Mouse (Mus musculus) left cerebral cortex, adult 18-20 months (tissue): ENCODE data around the gene Mcm3ap. TPM values are rescaled to one million over a fixed set of nuclear protein-coding genes. Genes with fewer than 3 reads are reported as not detected.

Experiments used
- DNase-seq, 2 experiments: peaks; one replicate each; pipeline ENCODE4 v3.0.0; 2021 to 2022; ENCODE audit warnings: low spot score in 2 of 2, mixed read lengths in 1 of 2
- total RNA-seq, 2 experiments: library from RNA; stranded (reverse); gene quantifications; 2 replicates each; pipeline ENCODE4 v1.2.3; 2021

The Mcm3ap gene
- total RNA-seq, 2 experiments from 2014 or later, result 51.7 to 53.7 TPM

DNA sequence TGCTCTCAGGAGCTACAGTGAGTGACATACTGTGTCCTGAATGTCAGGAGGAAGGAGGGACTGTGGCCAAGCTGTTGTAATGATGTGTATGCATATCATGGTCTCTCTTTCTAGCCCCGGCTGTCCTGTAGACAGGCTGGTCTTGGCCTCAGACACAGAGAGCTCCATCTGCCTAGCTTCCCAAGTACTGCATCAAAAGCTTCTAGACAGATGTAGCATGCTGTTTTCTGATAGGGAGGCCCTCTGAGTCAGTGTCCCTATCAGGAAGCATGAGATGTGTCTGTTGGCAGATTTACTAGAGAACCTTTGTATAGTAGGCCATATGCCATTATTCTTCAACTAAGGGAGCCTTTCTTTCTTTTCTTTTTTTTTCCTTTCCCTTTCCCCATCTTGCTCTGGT lies 24.8 kb downstream of the Mcm3ap start:
- DNase-seq, result no peak

DNA sequence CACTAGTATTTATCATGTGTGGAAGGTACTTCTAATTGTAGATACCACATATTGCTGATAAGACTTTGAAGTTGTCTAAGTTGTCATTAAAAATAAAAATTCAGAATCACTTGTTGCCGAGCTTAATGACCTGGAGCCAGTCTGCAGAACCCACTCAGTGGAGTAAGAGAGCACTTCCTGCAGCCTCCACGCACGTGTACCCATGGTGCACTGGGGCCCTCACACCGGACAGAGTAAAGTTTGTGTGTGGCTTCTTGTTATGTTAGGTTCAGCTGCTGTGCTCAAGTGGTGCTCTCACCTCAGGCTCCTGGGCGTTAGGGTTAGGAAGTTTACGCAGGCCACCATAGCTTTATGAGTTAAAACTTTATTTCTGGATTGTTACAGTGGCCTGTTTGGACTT lies 26.8 kb downstream of the Mcm3ap start:
- DNase-seq, result no peak

DNA sequence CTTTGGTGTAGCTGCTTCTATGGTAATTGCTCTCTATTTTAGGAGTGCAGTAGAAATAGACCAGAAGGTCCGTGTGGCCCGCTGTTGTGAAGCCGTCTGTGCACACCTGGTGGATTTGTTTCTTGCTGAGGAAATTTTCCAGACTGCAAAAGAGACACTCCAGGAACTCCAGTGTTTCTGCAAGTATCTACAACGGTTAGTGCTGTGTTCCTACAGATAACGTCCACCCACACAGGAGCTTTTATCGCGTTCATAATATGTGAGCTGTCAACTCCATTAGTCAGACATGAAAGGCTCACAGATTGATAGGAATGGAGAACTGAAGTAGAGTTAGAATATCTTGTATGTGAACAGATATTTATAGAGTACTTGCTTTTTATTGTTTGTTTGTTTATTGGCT lies 27.6 kb downstream of the Mcm3ap start:
- DNase-seq, result peak in 1 of 2 experiments; percentile 9

DNA sequence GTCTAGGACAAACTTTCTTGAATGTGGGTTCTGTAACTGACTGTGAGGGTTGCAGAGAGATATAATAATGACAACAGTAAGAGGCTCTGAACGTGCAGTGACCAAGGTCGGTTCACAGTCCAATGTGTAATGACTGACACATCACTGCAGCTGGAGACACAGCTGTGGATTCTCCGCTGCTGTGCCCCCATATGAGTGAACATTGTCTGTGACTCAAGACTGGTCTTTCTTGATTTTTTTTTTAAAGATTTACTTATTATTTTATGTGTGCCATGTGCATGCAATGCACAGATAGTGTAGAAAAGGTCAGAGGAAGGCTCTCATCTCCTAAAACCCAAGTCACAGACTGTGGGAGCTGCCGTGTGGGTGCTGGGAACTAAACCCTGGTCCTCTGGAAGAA lies 28.8 kb downstream of the Mcm3ap start:
- no peak for DNase-seq

DNA sequence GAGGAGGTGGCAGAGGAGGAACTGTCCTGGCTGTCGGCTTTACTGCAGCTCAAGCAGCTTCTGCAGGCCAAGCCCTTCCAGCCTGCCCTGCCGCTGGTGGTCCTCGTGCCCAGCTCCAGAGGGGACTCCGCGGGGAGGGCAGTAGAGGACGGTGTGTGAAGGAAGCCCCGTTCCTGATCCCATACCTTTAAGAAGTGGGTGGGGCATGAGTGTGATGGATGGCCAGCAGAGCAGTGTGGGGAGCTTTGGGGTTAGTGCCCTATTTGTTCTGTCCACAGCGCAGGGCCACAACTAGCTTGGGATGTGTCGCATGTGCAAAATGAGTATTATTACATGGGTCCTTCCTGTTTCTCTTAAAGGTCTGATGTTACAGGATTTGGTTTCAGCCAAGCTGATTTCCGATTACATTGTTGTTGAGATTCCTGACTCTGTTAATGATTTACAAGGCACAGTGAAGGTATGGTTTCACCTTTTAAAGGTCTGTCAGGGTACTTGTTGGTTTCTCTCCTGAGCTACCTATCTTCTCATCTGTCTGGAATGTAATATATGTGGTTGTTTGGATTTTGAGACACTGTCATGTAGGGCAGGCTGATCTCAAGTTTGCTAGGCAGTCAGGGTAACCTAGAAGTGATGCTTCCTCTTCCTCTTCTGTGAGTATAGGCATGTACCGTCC lies 35.7 kb downstream of the Mcm3ap start:
- no peak for DNase-seq

DNA sequence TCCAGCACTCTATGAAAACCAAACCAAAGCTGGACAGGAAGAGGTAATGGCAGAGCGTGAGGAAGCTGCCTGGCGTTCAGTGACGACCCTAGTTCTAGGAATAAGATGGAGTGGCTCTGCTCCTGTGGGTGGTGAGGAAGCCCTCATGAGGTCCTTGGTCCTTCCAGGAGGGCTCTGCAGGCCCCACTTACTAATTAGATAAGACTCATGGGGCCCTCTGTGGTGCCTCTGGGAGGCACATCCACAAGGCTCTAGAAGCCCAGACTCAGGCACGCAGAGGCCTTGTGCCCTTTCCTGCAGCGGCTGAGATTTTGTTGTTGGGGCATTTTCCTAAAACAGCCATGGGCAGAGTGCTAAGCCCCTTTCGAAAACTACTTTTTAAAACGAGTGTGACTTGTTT lies 37.1 kb downstream of the Mcm3ap start:
- no peak for DNase-seq

DNA sequence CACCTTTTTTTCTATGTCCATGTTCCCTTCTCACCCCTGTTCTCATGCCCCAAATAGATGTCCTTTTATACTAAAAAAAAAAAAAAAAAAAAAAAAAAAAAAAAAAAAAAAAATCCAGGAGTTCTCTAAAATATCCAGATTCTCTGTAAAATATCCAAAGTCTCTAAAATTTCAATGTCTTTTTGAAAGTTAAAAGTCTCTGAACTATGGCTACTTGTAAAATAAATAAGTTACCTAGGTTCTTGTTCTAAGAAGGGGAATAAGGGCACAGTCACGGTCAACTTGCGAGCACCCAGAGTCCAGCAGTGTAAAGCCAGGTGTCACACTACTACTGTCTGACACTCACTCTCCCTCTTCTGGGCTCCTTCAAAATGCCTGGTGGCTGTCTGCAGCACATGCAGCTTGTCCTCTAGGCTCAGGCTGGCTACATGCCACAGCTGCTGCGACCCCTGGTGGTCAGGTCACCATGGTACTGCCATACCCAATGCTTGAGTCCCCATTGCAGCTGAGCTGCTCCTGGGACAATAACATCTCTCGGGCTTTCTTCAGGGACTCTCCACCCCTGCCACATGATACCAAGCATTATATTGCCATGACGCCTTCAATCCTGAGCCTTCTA lies 44.3 kb downstream of the Mcm3ap start:
- peak in 1 of 2 experiments; percentile 34 for DNase-seq

DNA sequence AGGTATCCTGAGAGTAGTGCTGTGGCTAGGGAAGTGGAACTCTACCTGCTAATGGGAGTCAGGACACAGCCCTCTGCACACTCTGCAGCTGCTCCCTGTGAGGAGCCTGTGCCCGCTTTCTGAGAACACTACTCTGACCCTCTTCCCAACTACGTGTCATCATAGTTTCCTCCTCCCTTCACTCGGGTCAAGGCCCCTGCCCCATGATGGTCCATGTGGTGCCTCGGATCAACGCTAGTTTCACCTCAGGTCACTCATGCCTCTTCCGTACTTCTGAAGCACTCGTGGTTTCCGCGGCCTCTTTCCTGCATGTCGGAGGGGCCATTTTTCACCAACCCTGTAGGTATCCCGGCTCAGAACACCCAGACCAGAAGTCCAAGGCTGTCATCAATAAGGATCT lies 62.2 kb downstream of the Mcm3ap start:
- no peak for DNase-seq

DNA sequence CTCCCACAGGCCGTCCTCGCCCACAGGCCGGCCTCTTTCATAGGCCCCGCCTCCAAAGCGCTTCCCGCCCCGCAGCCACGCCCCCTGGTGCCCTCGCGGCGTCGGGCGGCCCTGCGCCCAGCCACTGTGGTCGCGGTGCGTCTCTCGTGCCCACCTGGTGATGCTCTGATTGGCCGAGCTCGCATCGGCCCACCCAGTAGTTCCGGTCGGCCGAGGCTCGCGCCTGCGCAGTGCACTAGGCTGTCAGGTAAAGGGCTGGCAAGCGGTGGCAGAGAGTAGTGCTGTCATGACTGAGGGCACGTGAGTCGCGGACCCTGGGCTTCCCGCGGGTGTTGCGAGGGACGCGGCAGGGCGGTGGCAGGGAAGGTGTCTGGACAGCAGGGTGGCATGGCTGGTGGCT lies 62.6 kb downstream of the Mcm3ap start, which contains the start of gene Lss:
Gene Lss (plus strand): TSS at position 214 of the 400 bp plus-strand sequence.
- DNase-seq, result peak; percentile 97 to 98

DNA sequence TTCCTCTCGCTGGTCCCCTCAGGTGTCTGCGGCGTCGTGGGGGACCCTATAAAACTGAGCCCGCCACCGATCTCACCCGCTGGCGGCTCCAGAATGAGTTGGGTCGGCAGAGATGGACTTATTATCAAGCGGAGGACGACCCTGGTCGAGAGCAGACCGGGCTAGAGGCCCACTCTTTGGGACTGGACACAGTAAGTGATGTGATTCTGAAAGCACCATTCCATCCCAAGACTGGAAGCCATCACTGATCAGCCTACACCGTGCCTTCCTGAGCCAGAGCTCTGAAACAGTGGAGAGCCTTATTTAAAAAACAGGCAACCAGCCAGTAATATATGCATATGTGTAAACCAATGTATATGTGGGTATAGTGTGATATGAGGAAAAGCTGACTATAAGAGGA lies 63.1 kb downstream of the Mcm3ap start:
- no peak for DNase-seq

DNA sequence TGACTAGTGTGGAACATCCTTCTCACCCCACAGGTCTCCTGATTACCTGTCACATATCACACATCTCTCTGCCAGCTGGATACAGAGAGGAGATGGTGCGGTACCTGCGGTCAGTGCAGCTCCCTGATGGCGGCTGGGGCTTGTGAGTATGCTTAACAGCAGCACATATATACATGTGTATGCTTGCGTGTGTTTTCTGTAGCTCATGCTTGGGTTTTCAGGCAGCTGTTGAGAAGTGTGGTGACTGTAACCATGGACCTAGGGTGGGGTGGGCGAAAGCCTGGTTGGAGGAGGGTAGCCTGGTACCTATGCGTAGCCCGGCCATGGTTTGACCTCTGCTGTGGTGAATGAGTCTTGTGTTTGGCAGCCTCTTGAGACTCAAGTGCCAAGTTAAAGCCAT lies 66.8 kb downstream of the Mcm3ap start:
- no peak for DNase-seq

DNA sequence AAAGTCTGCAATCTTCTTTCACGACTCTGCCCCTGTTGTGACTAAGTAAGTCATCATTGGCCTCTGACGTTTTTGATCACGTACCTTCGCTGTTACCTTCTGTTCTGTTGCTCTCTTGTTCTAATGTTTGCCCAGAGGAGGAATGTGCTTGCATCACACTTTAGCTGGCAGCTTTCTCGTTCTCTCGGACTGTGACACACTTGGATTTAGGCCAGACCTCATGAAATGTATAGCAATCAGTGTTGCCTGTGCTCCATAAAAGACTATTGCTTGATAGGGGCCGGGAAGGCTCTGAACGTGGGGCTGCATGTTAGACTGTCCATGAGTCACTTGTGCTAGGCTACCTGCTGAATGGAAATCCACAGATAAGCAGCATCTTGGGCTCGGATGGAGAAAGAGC lies 68.9 kb downstream of the Mcm3ap start:
- DNase-seq, result no peak

DNA sequence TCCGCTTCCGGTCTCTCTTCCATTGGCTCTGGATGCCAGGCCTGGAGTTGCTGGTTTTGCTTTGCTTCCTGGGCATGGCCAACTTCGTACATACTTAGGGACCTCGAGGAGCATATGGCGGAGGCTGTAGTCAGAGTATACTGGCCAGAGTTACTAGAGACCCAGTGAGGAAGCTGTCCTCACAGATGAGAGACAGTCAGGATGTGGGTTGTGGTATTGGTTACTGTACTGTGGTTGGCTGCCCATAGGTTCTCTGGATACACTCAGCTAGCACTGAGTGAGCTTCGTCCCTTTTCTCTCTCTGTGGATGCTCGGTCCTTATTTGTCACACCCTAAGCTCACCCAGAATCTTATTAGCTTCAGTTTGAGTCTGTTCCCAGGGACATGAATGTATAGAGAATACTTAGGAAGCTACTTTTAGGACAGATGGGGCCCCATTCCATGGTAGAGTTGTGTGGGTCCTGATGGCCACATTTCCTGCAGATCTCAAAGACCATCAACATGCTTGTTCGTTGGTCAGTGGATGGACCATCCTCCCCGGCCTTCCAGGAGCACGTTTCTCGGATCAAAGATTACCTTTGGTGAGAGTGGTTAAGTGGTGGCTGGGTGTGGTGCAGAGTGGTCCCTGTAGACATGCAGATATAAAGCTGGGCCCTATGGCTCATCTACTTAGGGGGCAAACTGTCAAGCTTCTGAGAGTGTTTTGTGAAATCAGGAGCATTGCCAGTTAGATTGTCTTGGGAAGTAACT lies 72.8 kb downstream of the Mcm3ap start:
- no peak for DNase-seq

DNA sequence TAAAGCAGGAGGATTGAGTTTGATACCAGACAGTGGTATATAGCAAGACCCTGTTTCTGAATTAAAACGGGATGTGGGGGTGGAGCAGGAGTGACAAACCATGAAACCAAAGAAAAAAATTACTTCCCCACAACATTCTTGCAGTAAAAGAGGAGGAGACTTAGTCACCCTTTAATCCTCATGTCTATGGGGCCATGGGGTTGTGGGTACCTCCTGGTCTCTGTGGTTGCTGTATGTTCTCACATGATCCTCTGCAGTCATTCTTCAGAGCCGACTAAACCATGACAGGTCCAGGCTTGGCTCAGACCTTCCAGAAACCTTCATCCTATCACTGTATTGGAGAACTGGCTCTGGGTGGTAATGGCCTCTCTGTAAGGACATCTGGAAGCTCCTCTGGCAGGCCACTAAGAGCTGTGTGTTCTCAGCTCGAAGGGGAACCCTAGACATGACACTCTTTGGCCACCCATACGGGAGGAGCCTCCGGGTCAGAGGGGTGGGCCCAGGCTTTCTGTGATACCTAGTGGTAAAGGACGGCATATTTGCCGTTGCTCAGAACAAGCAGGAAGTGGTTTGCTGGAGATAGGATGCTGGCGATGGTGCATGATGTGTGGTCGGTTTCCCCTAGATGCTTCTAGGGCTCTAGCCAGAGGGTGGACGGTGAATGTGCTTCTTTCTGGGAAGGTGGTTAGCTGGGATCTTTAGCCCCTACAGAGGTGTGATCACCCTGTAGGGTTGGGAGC lies 74.1 kb downstream of the Mcm3ap start:
- no peak for DNase-seq

DNA sequence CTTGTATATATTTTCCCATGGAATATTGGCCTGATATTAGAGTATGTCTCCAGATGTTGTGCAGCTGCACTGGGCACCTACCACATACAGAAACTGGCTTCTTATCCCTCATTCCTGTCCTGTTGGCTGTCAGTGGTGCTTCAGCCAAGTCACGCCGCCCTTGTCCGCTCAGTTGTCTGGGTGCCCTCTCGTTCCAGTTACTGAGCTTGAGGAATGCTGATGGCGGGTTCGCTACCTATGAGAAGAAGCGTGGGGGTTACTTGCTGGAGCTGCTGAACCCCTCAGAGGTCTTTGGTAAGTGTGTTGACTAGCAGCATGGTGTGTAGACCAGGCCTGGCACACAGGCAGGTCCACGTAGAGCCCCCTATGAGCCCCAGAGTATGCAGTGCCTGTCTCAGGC lies 77.8 kb downstream of the Mcm3ap start:
- DNase-seq, result no peak

DNA sequence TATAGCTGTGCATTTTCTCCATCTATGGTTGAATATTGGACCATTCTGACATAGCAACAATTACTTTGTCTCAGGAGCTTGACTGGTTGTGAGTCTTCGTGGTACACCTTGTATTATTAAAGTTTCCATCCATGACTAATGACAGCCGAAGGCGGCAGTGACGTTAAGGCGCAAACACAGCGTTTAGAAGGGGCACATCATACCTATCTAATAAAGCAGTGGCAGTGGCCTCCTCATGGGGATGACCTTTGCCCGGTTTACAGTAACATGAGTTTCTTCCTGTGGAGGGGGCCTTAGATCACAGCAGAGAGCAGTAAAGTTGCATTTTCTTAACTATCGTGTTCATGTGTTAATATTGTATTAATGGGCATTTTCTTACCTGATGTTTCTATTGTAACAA lies 79.5 kb downstream of the Mcm3ap start:
- DNase-seq, result no peak

DNA sequence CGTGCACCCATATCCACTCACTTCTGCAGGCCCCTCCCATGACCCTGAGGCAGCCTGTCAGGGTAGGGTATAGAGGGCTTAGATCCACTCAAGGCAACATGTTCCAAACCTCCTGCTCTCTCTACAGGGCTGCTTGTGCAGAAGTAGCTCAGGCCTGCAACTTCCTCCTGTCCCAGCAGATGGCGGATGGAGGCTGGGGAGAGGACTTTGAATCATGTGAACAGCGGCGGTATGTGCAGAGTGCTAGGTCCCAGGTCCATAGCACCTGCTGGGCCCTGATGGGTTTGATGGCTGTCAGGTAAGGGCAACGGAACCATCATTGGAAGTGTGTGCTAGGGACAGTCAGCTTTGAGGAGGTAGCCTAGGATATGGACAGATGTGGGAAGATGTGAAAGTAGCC lies 81.7 kb downstream of the Mcm3ap start:
- no peak for DNase-seq

DNA sequence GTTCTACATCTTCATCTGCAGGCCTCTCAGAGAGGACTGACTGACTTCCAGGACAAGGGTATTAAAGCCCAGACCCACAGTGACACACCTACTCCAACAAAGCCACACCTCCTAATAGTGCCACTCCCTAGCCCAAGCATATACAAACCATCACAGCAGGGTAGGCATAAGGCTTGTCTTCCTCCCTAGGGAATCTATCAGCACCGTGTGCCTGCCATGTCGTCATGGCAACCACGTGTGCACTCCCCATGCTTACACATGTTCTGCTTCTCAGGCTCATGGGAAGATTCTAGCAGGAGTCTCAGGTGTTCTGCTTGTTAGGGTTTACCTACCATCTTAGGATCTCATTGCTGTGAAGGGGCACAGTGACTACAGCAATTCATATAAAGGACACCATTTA lies 82.8 kb downstream of the Mcm3ap start:
- DNase-seq, result no peak

DNA sequence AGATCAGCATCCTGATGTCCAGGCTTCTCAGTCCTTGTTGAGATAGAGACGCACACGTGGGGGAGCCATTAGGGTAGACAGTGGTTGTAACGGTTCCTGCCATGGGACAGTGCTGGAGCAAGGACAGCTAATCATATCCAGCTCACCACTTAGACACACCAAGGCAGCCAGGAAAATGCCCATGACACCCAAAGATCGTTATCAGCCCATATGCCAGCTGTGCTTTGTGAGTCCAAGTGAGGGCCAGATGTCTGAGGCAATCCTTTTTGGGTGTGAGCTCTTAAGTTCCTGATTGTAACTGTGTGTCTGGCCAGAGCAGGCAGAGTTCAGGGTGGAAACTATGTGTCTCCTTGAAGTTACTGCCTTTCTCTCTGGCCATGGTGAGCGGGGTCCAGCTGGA lies 85.3 kb downstream of the Mcm3ap start:
- DNase-seq, result no peak

DNA sequence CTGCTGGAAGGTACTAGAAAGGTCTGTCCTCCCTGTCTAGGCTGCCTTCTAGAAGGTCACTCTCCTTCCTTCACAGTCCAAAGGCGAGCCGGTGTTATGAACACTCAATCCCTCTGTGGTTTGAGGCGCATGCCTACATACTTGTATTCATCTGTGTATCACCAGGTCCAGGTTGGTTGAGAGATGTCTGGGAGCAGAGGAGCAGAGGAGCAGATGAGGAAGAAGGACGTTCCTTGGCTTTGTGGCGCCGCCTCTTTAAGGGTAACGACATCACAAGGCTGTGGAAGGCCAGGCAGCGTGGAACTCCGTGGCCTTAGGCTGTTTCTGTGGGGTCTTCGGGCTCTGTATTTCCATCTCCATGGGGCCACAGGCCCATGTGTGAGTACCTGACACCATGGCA lies 93.2 kb downstream of the Mcm3ap start, which contains the start of gene Spatc1l:
Gene Spatc1l (plus strand): TSS at position 301 of the 400 bp plus-strand sequence.
- no peak for DNase-seq
